Mouse (Mus musculus) v-Abl transformed pro-B cells (cell line): Measurements from ENCODE around the gene Fndc3b.
"Not testable (repeated sequence)": the region's sequence is repeated elsewhere in the genome, so short reads cannot be mapped to it uniquely, and the experiment has no call there.

ENCODE experiments used
- in situ Hi-C, 2 experiments: fragments of 400-800 bp; cut with MboI; formaldehyde crosslinking; loops; one replicate each; pipeline ENCODE4 v1.15.1; 2025; ENCODE audit not compliant: unreplicated experiment in 2 of 2

The Fndc3b gene

GRCm38 (mm10) chr3:27439704-27440103 is 271.4 kb downstream of the Fndc3b start:
- in situ Hi-C loops = loop anchor here in 1 of 2 experiments (25.0 kb wide), 1 partner anchor 1298 kb away; no protein-coding TSS in a partner anchor

DNA sequence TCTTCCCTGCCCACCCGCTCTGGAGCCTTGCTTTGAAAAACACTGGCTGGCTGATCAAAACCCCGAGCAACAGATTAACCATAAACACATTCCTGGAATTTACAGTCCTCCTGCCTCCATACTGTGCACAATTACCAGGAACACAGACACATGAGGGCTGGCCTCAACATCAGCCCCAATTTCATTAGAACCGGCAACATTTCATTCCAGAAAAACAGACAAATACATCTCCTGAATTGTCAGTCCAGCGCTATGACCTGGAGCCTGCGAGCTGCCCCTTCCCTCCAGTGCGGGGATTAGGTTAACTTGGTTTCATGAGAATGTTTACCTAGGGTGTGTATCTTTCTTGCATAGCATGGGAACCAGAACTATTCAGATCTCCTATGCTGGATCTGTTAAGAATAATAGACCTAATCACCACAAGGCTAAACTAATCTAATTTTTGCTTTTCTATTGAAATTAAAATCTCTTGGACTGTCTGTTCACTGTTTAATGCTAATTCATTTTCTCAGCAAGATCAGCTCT is 275.9 kb downstream of the Fndc3b start:
- in situ Hi-C loops = loop anchor here in 1 of 2 experiments (25.0 kb wide), 1 partner anchor 1302 kb away; no protein-coding TSS in a partner anchor

DNA sequence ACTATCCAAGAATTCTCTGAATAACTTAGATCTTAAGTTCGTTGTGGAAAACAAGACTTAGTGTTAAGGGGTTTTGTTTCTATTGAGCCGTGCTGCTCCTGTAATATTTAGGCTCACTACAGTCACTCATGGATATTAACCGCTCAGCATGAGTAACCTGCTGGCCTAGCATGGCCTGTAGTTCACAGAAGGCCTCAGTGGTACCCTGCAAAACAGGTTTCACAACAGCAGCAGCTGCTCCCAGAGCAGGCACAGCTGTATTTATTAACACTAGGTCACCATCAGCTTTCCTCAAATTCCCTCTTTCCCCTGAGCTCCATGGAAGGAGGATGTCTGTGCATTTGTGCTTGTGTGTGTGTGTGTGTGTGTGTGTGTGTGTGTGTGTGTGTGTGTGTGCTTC is 278.1 kb downstream of the Fndc3b start:
- in situ Hi-C loops = loop anchor here in 1 of 2 experiments (25.0 kb wide), 1 partner anchor 1304 kb away; no protein-coding TSS in a partner anchor

DNA sequence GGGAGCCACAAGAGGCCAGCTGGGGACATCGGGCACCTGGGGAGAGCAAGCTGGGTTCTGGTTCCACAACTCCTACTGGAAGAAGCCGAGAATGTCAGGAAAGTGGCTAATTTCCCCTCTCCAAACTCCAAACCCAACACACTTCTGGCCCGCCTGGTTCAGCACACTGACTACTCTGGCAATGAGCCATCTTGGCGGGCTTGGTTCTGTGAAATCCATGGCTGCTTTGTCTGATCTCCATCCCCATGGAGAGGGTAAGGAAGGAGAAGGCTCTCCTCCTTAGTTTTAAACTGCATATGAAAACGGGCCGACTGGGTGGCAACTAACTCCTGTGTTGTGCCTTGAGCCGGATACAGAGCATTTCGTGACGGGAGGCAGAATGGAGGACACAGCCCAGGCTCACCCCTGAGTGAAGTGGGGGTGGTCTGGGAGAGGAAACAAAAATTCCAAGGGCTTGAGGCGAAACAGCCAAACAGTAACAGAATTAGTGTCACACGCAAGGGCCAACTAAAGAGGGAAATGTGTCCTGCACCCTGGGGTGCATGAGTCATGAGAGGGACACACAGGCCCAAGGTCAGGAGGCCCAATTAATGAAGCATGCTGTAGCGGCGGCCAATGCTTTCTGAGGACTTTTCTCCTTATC is 280.4 kb downstream of the Fndc3b start:
- in situ Hi-C loops = loop anchor here in 1 of 2 experiments (25.0 kb wide), 1 partner anchor 1307 kb away; no protein-coding TSS in a partner anchor

GRCm38 (mm10) chr3:27427406-27427805 is 283.7 kb downstream of the Fndc3b start:
- in situ Hi-C loops = loop anchor here in 1 of 2 experiments (25.0 kb wide), 1 partner anchor 1310 kb away; no protein-coding TSS in a partner anchor

DNA sequence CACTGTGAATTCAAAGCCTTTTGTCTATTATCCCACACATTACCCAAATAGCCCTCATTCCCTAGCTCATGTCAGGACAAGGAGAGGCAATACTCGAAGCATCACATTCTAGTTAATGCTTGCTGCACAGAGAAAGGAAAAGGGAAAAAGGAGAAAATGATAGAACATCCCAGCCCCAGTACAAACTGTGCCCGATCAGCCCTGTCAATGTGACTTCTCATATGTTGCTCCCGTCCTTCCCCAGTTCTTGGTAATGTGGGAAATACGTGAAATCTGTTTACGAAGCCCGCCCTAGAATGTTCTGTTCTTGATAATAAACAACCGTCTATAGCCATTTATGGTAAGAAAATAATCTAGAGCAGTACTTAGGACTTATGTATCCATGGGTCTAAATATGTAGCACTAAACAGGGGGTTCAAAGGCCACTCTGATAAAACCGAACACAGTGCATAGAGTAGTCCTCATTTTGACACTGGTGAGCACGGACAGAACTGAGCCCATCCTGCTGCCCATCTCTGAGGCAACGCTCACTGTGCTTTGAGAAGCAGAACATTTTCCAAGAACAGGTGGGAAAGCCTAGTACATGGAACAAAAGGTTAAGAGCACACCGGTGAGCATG is 286.9 kb downstream of the Fndc3b start:
- in situ Hi-C loops = no loop called here

- in situ Hi-C loops = no loop called here
These were observed 288.6 kb downstream of the Fndc3b start for GRCm38 (mm10) chr3:27422521-27422920.

GRCm38 (mm10) chr3:27421980-27422379 is 289.1 kb downstream of the Fndc3b start:
- in situ Hi-C loops = no loop called here

DNA sequence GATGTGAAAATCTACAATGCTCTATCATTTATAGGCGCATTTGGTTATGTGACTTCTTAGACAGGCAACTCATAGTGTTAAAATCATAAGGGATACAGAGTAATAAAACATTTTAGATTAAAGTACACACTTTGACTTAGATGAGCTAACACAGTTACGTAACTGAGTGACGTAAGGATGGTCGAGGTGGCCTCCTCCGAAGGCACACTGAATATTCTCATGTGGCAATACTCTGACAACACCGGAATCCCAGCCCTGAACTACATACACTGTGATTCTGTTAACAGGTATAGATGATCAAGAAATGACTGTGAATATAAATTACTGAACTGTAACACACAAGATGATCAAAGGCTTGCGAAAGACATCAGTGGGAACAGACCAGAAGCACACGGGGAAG is 292.5 kb downstream of the Fndc3b start:
- in situ Hi-C loops = no loop called here

GRCm38 (mm10) chr3:27416786-27417185 is 294.3 kb downstream of the Fndc3b start:
- in situ Hi-C loops = no loop called here

DNA sequence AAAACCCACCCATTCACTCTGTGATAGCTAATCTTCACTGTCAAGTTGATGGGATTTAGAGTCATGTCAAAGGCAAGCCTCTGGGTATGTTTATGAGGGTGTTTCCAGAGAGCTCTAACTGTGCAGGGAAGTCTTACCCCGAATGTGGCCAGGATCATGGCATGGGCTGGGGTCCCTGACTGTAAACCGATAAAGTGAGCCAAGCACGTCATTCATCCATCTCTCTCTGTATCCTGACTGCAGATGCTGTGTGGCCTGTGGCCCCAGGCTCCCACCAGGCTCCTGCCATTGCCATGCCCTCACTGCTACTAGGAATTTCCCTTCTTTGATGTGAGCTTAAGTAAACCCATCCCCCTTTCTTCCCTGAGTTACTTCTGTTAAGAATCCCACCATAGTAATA is 297.5 kb downstream of the Fndc3b start:
- in situ Hi-C loops = no loop called here

- in situ Hi-C loops = no loop called here
These were observed 299.8 kb downstream of the Fndc3b start for GRCm38 (mm10) chr3:27411286-27411685.

GRCm38 (mm10) chr3:27408564-27408963 is 302.5 kb downstream of the Fndc3b start:
- in situ Hi-C loops = no loop called here

DNA sequence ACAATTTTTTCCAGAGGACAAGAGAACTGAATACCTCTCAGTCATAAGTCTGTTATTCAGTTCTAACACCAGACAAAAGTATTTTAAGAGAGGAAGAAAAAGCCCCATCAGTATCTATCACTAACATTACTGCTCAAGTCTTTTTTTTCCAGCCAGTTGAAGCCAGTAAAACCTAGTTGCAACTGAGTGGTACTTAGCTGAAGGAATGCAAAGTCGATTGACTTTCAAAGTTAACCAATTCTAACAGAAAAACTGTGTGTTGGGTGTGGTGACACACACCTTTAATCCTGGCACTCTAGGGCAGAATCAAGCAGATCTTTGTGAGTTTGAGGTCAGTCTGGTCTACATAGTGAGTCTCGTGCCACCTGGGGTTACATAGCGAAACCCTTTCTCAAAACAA is 304.7 kb downstream of the Fndc3b start:
- in situ Hi-C loops = no loop called here

- in situ Hi-C loops = not testable (repeated sequence)
These were observed 310.1 kb downstream of the Fndc3b start for GRCm38 (mm10) chr3:27400996-27401395.

DNA sequence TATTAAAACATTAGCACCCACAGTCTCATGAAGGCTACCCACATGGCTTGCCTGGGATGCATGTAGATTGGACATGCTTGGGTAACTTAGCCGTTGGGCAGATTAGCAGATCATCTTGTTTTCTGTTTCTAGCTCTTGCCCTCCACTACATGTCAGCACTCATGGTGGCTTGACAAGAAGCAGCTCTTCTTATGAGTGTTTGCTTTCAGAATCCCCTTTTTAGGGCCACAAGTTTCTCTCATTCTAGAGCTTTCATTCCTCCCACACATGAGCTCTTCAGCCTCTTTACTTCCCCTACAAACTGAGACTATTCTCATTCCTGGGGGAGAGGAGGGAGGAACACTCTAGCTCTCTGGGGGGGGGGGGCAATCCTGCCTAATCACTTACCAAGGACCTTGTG is 321.2 kb downstream of the Fndc3b start:
- in situ Hi-C loops = no loop called here

GRCm38 (mm10) chr3:27384836-27385235 is 326.3 kb downstream of the Fndc3b start:
- in situ Hi-C loops = no loop called here

DNA sequence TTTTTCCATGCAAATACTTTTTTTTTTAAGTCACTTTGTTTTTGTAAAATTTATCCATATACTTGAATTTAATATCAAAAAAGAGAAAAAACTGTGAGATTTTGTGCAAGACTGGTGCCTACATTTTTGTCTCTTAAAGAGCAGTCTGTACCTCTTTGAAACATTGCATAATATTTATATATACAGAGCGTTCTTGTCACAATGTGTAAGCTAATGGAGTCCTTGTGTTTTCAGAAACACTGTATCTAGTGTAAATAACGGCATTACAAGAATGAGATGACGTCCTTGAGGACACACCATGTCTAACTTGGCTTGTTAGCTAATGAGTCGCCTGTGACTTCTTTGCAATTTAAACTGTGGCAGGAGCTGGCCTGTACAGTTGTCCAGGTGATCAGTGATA is 333.2 kb downstream of the Fndc3b start:
- in situ Hi-C loops = no loop called here

DNA sequence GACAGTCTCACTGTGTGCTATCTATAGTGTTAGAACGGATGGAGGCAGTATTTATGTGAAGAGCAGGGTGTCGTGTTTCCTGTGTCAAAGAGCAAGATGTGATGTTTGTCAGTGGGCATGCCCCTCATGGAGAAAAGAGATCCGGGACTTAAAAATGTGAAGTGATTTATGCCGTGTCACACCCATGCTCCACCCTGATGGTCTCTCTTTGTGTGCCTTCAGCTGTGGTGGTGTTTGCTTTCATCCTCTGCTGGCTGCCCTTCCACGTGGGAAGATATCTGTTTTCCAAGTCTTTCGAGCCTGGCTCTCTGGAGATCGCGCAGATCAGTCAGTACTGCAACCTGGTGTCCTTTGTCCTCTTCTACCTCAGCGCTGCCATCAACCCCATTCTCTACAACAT is 336.7 kb downstream of the Fndc3b start:
- in situ Hi-C loops = no loop called here

DNA sequence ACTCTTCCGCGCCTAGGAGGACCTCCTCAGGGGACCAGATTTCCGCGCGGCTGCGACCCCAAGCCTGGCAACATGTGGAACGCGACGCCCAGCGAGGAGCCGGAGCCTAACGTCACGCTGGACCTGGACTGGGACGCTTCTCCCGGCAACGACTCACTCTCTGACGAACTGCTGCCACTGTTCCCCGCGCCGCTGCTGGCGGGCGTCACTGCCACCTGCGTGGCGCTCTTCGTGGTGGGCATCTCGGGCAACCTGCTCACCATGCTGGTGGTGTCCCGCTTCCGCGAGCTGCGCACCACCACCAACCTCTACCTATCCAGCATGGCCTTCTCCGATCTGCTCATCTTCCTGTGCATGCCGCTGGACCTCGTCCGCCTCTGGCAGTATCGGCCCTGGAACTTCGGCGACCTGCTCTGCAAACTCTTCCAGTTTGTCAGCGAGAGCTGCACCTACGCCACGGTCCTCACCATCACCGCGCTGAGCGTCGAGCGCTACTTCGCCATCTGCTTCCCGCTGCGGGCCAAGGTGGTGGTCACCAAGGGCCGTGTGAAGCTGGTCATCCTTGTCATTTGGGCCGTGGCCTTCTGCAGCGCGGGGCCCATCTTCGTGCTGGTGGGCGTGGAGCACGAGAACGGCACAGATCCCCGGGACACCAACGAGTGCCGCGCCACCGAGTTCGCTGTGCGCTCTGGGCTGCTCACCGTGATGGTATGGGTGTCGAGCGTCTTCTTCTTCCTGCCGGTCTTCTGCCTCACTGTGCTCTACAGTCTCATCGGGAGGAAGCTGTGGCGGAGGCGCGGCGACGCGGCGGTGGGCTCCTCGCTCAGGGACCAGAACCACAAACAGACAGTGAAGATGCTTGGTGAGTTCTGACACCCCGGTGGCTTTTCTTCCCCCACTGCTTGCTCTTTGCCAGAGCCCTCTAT is 339.1 kb downstream of the Fndc3b start:
- in situ Hi-C loops = no loop called here

GRCm38 (mm10) chr3:27371276-27371621 is 339.9 kb downstream of the Fndc3b start, which contains the start of gene Ghsr:
TSS of gene Ghsr (plus strand) at chr3:27371351.
- in situ Hi-C loops = no loop called here
